Mouse (Mus musculus) liver, embryonic 14.5 days (tissue): ENCODE data around the gene Amdhd2.

Experiments
- CTCF ChIP-seq: IDR thresholded peaks from 2 replicates; pipeline ENCODE4 v1.5.1; 2016; ENCODE audit warnings: antibody characterized with exemption, low read depth, control low read depth
- EP300 ChIP-seq: IDR thresholded peaks from 2 replicates; pipeline ENCODE4 v1.6.1; 2016; ENCODE audit warnings: antibody characterized with exemption, low read depth

GRCm38 (mm10) chr17:24190934-24191333 lies 27.4 kb upstream of the Amdhd2 start:
- TF ChIP-seq CTCF: no peak
- TF ChIP-seq EP300: no peak
